Mouse (Mus musculus) frontal cortex, postnatal 10 days (tissue): ENCODE results near the gene Map3k7cl.

Experiments used
- DNase-seq, 2 experiments: peaks; one replicate each; pipeline ENCODE4 v3.0.0; 2022; ENCODE audit warnings: low spot score in 2 of 2, mixed read lengths in 1 of 2

Map3k7cl gene

GRCm38 (mm10) chr16:87635841-87636240, 82.7 kb downstream of the Map3k7cl start:
- DNase-seq: no peak

DNA sequence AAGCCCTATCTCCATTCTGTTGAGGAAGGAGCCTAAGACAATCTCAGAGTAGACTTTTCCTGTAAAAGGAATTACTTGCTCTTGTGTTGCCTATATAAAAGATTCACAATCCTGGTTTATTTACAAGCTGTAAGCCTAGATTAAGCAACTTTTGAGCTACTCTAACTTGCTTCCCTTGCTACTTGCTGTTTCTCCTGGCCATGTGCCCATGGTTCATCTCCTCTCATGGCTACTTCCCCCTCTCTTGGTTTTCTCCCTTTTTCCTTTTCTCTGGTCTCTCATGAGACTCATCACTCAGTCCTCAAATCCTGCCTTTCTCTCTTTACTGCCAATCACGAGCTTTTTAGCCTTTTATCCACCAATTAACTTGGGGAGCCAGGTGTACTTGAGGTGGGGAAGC, 85.0 kb downstream of the Map3k7cl start:
- DNase-seq: no peak

GRCm38 (mm10) chr16:87642234-87642633, 89.1 kb downstream of the Map3k7cl start:
- no peak for DNase-seq

DNA sequence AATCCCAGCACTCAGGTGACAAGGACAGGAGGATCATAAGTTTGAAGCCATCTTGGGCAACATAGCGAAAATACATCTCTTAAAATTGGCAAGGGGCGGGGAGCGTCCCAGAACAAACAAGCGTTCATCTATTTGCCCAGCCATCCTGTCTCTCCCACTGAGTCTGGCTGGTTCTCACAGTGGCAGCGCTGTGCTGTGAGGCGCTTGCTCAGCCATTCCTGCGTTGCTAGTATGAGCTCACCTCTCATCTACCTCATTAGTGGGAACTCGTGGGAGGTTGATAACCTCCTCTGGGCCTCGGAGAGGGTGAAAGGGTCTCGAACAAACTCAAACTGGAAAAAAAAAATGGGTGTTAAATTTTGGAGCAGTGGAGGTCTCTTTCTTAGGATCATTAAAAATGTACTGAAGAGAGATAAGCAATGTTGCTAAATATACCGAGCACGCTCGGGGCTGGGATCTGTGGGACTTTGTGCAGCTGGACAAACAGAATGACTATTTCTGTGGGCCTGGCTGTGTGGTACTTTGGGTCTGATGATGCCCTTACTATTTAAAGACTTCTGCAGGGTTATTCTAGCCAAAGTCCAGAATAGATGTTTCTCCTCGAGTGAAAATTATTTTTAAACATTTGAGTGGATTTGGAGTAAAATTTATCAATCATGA, 91.1 kb downstream of the Map3k7cl start:
- no peak for DNase-seq
